Mouse (Mus musculus) megakaryocyte, embryonic 14.5 days (primary cell): ENCODE measurements around the gene Cant1. TPM values are rescaled to one million over a fixed set of nuclear protein-coding genes. Genes with fewer than 3 reads are reported as not detected.

ENCODE experiments used
- H3K27me3 ChIP-seq: replicated peaks from 2 replicates; pipeline ENCODE3; 2012; ENCODE audit warnings: inconsistent platforms
- H3K36me3 ChIP-seq: replicated peaks from 2 replicates; pipeline ENCODE3; 2012; ENCODE audit warnings: low read length, inconsistent platforms, mixed read lengths
- H3K4me1 ChIP-seq: 2 replicates; pipeline ENCODE4 v1.6.1; 2012; ENCODE audit warnings: inconsistent platforms
- H3K4me3 ChIP-seq: replicated peaks from 2 replicates; pipeline ENCODE3; 2012; ENCODE audit warnings: moderate library complexity, mild to moderate bottlenecking, inconsistent platforms
- H3K9me3 ChIP-seq: 2 replicates; pipeline ENCODE4 v1.6.1; 2012; ENCODE audit warnings: inconsistent platforms
- FLI1 ChIP-seq: IDR thresholded peaks from 2 replicates; pipeline ENCODE4 v1.6.1; 2012; ENCODE audit warnings: low read length, inconsistent platforms, mixed read lengths
- GATA1 ChIP-seq: IDR thresholded peaks from 3 replicates; pipeline ENCODE4 v1.6.1; 2012; ENCODE audit warnings: mixed read lengths, low read length, inconsistent platforms, borderline replicate concordance
- polyA plus RNA-seq: library from polyadenylated mRNA; stranded (reverse); fragments of >175 nt; gene quantifications from 2 replicates; pipeline ENCODE4 v1.2.3, GENCODE M21; 2012; ENCODE audit warnings: low replicate concordance; ENCODE audit not compliant: insufficient read depth

Gene Cant1
- polyA plus RNA-seq, 1 experiment: 41.8 TPM

DNA sequence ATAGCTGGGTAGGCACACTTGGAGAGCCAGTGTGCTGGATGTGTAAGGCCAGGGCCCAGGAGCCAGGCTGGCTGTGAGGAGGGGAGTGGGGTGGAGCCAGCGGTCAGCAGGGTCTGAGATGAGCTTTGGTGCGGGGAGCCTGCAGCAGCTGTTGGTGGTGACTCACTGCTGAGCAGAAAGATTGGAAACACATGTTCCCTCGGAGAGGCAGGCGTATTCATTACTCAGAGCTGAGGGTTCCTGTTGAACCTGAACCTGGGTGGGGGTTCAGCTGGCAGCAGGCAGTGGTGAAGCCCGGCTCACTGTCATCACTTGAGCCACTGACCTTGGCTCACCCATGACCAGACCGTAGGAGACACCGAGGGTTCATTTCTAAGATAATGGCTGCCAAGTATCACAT is 53.7 kb downstream of the Cant1 start:
- Histone ChIP-seq H3K9me3 (peaks cover 11% of the 10 kb centered on the region), H3K4me1 (peaks cover 27% of the 10 kb centered on the region), H3K27me3 (peaks cover 70% of the 10 kb centered on the region), H3K4me3 (no peak overlapping the region), H3K36me3 (no peaks in the 10 kb centered on the region)
- TF ChIP-seq GATA1 (no peak), FLI1 (no peak)

DNA sequence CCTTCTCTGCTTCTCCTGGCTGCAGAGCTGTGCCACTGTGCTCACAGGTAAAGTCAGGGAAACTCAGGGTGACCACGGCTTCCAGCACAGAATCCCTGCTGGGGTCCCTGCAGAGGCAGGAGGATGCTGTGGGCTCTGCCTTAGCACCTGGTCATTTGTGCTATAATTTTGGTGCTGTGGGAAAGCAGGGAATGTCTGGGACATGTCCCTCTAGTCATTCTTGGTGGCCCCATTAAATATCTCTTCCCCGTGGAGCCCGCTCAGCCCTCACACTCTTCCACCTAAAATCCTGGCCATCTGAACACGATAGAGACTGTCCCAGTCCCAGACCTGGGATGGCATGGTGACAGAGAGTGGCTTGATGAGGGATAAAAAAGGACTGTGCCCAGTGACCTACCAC is 54.9 kb downstream of the Cant1 start:
- TF ChIP-seq FLI1: no peak
- no peak for TF ChIP-seq GATA1
- H3K4me3 ChIP-seq: peak overlapping the region; percentile 20
- peaks cover 69% of the 10 kb centered on the region for H3K27me3 ChIP-seq
- no peaks in the 10 kb centered on the region for H3K36me3 ChIP-seq
- peaks cover 7% of the 10 kb centered on the region for H3K9me3 ChIP-seq
- peaks cover 22% of the 10 kb centered on the region for H3K4me1 ChIP-seq

DNA sequence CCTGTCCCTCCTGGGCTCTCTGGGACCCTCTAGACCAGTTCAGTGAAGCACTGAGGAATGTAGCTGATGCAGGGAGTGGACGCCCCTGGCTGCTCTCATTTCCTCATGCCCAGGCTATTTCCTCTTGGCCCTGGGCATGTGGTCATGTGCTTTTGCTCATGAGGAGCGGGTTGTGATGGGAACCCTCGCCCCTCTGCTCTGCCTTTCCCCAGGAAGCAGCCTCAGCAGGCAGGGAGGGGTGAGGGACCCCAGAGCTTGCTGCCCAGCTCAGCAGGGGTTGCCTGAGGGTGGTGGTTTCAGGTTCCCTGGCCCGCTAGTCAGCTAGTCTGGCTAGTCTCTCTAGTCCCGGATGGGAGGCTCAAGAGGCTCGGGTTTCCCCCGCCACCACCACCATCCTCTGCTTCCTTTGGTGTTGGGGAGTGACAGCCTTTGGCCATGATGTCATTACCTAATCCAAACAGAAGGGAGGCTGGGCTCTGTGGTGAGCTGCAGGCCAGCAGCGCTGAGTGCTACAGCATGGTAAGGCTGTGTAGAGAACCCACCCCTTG is 55.8 kb downstream of the Cant1 start:
- TF ChIP-seq FLI1 (no peak), GATA1 (no peak)
- H3K9me3 ChIP-seq: peaks cover 1% of the 10 kb centered on the region; the same call in 1 of the 2 replicates
- no peaks in the 10 kb centered on the region for H3K36me3 ChIP-seq
- peaks cover 20% of the 10 kb centered on the region for H3K4me1 ChIP-seq
- peak overlapping the region; percentile 71 for H3K4me3 ChIP-seq
- peaks cover 75% of the 10 kb centered on the region for H3K27me3 ChIP-seq

DNA sequence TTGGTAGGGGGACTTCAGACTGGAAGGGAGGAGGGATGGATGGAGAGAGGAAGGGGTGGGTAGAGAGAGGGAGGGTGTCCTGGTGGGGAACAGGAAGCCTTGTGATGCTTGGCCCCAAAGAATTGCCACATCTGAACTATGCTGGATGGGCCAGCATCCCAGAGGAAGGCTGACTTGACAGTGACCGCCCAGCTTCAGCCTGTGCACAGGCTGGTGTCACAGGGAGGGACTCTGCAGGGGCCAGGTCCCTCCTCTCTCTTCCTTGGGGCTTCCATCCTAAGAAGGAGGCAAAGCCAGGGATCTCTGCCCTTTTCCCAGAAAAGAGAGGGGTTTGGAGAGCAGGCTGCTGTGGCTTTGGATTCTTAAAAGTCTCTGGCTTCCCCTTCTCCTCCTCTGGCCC is 56.4 kb downstream of the Cant1 start:
- no peak for TF ChIP-seq GATA1
- TF ChIP-seq FLI1: no peak
- Histone ChIP-seq H3K9me3 (no peaks in the 10 kb centered on the region), H3K36me3 (no peaks in the 10 kb centered on the region), H3K4me3 (no peak overlapping the region), H3K27me3 (peaks cover 79% of the 10 kb centered on the region), H3K4me1 (peaks cover 20% of the 10 kb centered on the region)

DNA sequence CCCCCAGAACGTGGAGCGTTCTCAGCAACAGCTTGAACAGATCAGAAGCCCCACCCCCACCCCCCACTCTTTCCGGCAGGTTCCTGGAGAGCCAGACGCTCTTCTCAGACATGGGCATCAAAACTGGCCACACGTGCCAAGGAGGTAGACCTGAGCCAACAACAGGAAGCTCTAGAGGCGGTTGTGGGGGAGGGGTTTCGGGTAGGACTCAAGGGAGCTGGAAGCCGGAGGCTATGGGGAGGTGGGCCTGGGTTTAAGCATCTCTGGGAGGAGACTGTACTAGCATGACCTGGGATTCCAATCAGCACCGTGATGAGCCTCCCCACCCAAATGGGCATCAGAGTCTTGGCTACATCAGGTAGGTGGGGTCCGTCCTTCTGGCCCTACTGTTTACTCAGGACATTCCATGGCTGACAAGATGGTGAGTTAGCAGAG is 58.0 kb downstream of the Cant1 start:
- TF ChIP-seq FLI1 (no peak), GATA1 (no peak)
- Histone ChIP-seq H3K27me3 (peaks cover 87% of the 10 kb centered on the region), H3K36me3 (no peaks in the 10 kb centered on the region), H3K4me3 (no peak overlapping the region), H3K9me3 (no peaks in the 10 kb centered on the region), H3K4me1 (peaks cover 20% of the 10 kb centered on the region)

DNA sequence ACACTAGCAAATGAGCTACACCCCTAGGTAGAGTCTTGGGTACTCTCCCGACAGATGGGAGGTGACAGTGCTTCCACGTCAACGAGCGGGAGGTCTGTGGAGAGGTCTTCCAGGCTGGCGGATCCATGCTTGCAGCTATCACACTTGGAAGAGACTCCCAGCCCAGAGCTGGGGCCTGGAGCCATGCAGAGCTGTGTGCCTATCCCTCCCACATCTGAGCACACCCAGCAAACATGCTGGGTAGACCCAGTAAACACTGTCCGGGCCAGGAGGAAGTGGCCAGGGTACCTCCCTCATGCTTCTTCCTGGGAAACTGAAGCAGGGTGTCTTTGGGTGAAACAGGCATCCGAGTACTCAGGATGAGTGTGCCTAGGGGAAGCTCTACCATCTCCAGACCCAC is 58.4 kb downstream of the Cant1 start:
- H3K27me3 ChIP-seq: peaks cover 87% of the 10 kb centered on the region
- H3K4me3 ChIP-seq: no peak overlapping the region
- no peaks in the 10 kb centered on the region for H3K36me3 ChIP-seq

More for the DNA sequence above, 58.4 kb downstream of the Cant1 start:
- no peaks in the 10 kb centered on the region for H3K9me3 ChIP-seq
- peaks cover 20% of the 10 kb centered on the region for H3K4me1 ChIP-seq
- TF ChIP-seq FLI1 (no peak), GATA1 (no peak)

Other genes starting within 250 kb of the Cant1 start
- 4.4 and 9.3 TPM in 2 replicates for gene Cyth1, start 170.5 kb downstream of the Cant1 start, polyA plus RNA-seq
- gene Usp36, start 128.8 kb downstream of the Cant1 start, polyA plus RNA-seq: 14.8 and 17.4 TPM in 2 replicates
- gene Cep295nl, start 76.6 kb downstream of the Cant1 start, polyA plus RNA-seq: not detected in 2 replicates
- gene Timp2, start 63.3 kb downstream of the Cant1 start, polyA plus RNA-seq: 8.4 and 8.9 TPM in 2 replicates
- gene Lgals3bp, start 17.0 kb downstream of the Cant1 start, polyA plus RNA-seq: 84.6 and 224 TPM in 2 replicates
- not detected in 2 replicates for gene C1qtnf1, start 9.1 kb upstream of the Cant1 start, polyA plus RNA-seq
- 72.2 and 151 TPM in 2 replicates for gene Engase, start 57.7 kb upstream of the Cant1 start, polyA plus RNA-seq